Mouse (Mus musculus) layer of hippocampus, postnatal 36 days (tissue): ENCODE measurements at regions not wholly inside any gene's neighbourhood (a gene's known extent, or its start where the extent isn't known, plus 50 kb on each side); places are given as distances from the start of the nearest gene placed in this dataset.

Experiments
- DNase-seq, 2 experiments: peaks; one replicate each; pipeline ENCODE4 v3.0.0; 2022

GRCm38 (mm10) chr1:70967701-70968100 is 135.2 kb downstream of the Bard1 start:
- peak in 1 of 2 experiments; percentile 7 for DNase-seq

DNA sequence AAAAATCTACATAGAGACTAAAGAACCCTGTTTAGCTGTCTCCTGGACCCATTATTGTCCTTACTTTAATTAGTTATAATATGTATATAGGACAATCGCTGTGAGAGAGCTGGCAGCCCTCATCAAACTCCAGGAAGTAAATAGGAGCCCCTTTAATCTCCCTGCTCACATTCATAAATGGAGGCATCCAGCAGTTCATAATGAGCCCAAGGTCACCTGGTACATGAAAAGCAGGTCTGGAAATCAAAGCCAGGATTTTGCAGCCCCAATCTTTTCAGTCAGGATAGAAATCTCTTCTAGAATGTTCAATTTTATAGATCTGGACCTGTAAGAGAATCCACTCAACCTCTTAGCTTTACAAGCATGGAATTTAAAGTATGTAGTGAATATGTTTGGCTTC is 138.9 kb downstream of the Bard1 start:
- DNase-seq, result no peak

DNA sequence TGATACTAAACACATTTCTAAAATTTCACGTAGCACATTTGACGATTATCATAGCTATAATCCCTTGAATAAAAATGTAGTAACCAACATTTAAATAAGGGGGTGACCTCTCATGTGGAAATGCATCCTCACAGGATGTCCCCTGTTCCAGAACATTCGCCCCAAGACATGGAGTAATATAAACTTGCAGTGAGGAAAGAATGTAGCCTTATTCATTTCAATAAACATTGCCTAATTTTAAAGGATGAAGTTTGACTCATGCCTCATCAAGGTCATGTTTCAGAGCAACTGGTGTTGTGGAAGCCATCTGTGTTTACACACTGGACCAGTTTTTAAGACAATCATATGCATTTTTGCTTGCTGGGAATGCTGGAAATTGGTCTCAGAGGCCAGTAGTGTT is 156.4 kb downstream of the Bard1 start:
- DNase-seq, result no peak
